Comparison of ENCODE assay signal across 14 mouse cellular contexts in genomic region chr5:77762426-77763042, GRCm38 (mm10).
DNase-seq lines count a peak whose midpoint lies in the region; ATAC-seq lines count a peak whose summit lies in the region.
"Had no signal": no experiment of that assay in that cellular context is flagged by ENCODE, and none has a peak within 500 bp of the region (broad histone marks: within the 10 kb centered on the region; RNA-seq: fewer than 3 reads in every experiment).

No protein-coding gene starts in this region.

- no peaks in the 10 kb centered on the region for H3K4me1 ChIP-seq in forebrain, embryonic 16.5 days (replicated peaks; ENCODE audit: control insufficient read depth, insufficient read depth, low read length)
- H3K4me1 ChIP-seq in forebrain, embryonic 12.5 days = no peaks in the 10 kb centered on the region
- no peaks in the 10 kb centered on the region for H3K4me1 ChIP-seq in embryonic facial prominence, embryonic 11.5 days (ENCODE audit: control insufficient read depth, insufficient read depth, low read length)
- H3K4me1 ChIP-seq in hindbrain, embryonic 16.5 days (ENCODE audit: control insufficient read depth, insufficient read depth, low read depth, low read length) = no peaks in the 10 kb centered on the region
- H3K4me1 ChIP-seq: embryonic facial prominence, embryonic 15.5 days; heart, embryonic 15.5 days; limb, embryonic 13.5 days had no signal

- H3K27ac ChIP-seq in forebrain, embryonic 16.5 days (ENCODE audit: low read length) = no peak overlapping the region
- no peak overlapping the region for H3K27ac ChIP-seq in forebrain, embryonic 12.5 days
- H3K27ac ChIP-seq in embryonic facial prominence, embryonic 11.5 days (replicated peaks; ENCODE audit: low read depth, low read length) = no peak overlapping the region
- H3K27ac ChIP-seq in hindbrain, embryonic 16.5 days (ENCODE audit: low read depth, low read length) = no peak overlapping the region
- H3K27ac ChIP-seq: embryonic facial prominence, embryonic 15.5 days; heart, embryonic 15.5 days; limb, embryonic 13.5 days had no signal

- peak; percentile 74 for ATAC-seq in forebrain, embryonic 16.5 days
- ATAC-seq in forebrain, embryonic 12.5 days (ENCODE audit: low FRiP score) = no peak
- no peak for ATAC-seq in embryonic facial prominence, embryonic 11.5 days (replicated peaks; ENCODE audit: insufficient number of reproducible peaks, low FRiP score, low TSS enrichment, low read depth)
- ATAC-seq in hindbrain, embryonic 16.5 days = 0 out of 2 replicates have a peak, but pooled peaks have one; percentile 65
- ATAC-seq: activated CD4-positive, CD25-positive, alpha-beta regulatory T cell, adult 4 months; CD4-positive, CD25-positive, alpha-beta regulatory T cell, adult 4 months had no signal

- intact Hi-C loops in left cerebral cortex, postnatal 4 days (cut with DNase I) = no loop called here
- intact Hi-C loops in left cerebral cortex, postnatal 25 days (cut with DNase I) = no loop called here

- H3K36me3 ChIP-seq in forebrain, embryonic 16.5 days (ENCODE audit: control insufficient read depth, insufficient read depth) = no peaks in the 10 kb centered on the region
- no peaks in the 10 kb centered on the region for H3K36me3 ChIP-seq in forebrain, embryonic 12.5 days (replicated peaks)
- H3K36me3 ChIP-seq in embryonic facial prominence, embryonic 11.5 days (replicated peaks; ENCODE audit: control insufficient read depth, insufficient read depth, low read depth, low read length) = no peaks in the 10 kb centered on the region
- H3K36me3 ChIP-seq in hindbrain, embryonic 16.5 days (ENCODE audit: control insufficient read depth, insufficient read depth, low read length) = no peaks in the 10 kb centered on the region
- H3K36me3 ChIP-seq: embryonic facial prominence, embryonic 15.5 days; heart, embryonic 15.5 days; limb, embryonic 13.5 days had no signal

- no peak overlapping the region for H3K4me2 ChIP-seq in forebrain, embryonic 16.5 days (ENCODE audit: low read length)
- no peak overlapping the region for H3K4me2 ChIP-seq in forebrain, embryonic 12.5 days
- H3K4me2 ChIP-seq in embryonic facial prominence, embryonic 11.5 days (ENCODE audit: low read depth, low read length) = no peak overlapping the region
- no peak overlapping the region for H3K4me2 ChIP-seq in hindbrain, embryonic 16.5 days (ENCODE audit: low read length)
- H3K4me2 ChIP-seq: embryonic facial prominence, embryonic 15.5 days; heart, embryonic 15.5 days; limb, embryonic 13.5 days had no signal

- H3K9ac ChIP-seq in forebrain, embryonic 16.5 days (replicated peaks; ENCODE audit: low read depth, low read length) = no peak overlapping the region
- no peak overlapping the region for H3K9ac ChIP-seq in forebrain, embryonic 12.5 days
- no peak overlapping the region for H3K9ac ChIP-seq in embryonic facial prominence, embryonic 11.5 days (replicated peaks; ENCODE audit: low read length)
- no peak overlapping the region for H3K9ac ChIP-seq in hindbrain, embryonic 16.5 days (ENCODE audit: low read depth, low read length)
- H3K9ac ChIP-seq: embryonic facial prominence, embryonic 15.5 days; heart, embryonic 15.5 days; limb, embryonic 13.5 days had no signal

- H3K27me3 ChIP-seq in forebrain, embryonic 16.5 days (replicated peaks; ENCODE audit: control insufficient read depth, insufficient read depth, low read length) = no peaks in the 10 kb centered on the region
- H3K27me3 ChIP-seq in forebrain, embryonic 12.5 days = no peaks in the 10 kb centered on the region
- H3K27me3 ChIP-seq in embryonic facial prominence, embryonic 11.5 days (ENCODE audit: control insufficient read depth, insufficient read depth, low read length) = no peaks in the 10 kb centered on the region
- no peaks in the 10 kb centered on the region for H3K27me3 ChIP-seq in hindbrain, embryonic 16.5 days (replicated peaks; ENCODE audit: control insufficient read depth, insufficient read depth, low read length)
- H3K27me3 ChIP-seq: embryonic facial prominence, embryonic 15.5 days; heart, embryonic 15.5 days; limb, embryonic 13.5 days had no signal

- DNase-seq in left cerebral cortex, postnatal 4 days = peak; percentile 1
- no peak for DNase-seq in left cerebral cortex, postnatal 25 days (ENCODE audit: low spot score in 2 of 2)
- DNase-seq in embryonic facial prominence, embryonic 11.5 days (ENCODE audit: low spot score) = peak; percentile 64
- DNase-seq in frontal cortex, adult 2 months (ENCODE audit: extremely low spot score in 1 of 2, low spot score in 1 of 2) = no peak
- DNase-seq: cerebellum, adult 8-10 months; right cerebral cortex, postnatal 14 days had no signal

- no peaks in the 10 kb centered on the region for H3K9me3 ChIP-seq in forebrain, embryonic 16.5 days (ENCODE audit: control insufficient read depth, low read length)
- H3K9me3 ChIP-seq in forebrain, embryonic 12.5 days = no peaks in the 10 kb centered on the region
- H3K9me3 ChIP-seq in embryonic facial prominence, embryonic 11.5 days (replicated peaks; ENCODE audit: control insufficient read depth, low read length) = no peaks in the 10 kb centered on the region
- H3K9me3 ChIP-seq in hindbrain, embryonic 16.5 days (ENCODE audit: control insufficient read depth, low read length) = no peaks in the 10 kb centered on the region
- H3K9me3 ChIP-seq: embryonic facial prominence, embryonic 15.5 days; heart, embryonic 15.5 days; limb, embryonic 13.5 days had no signal

- WGBS in forebrain, embryonic 16.5 days = 43% methylated on average over 6 of the region's 6 CpGs
- 69% methylated on average over 6 of the region's 6 CpGs for WGBS in forebrain, embryonic 12.5 days
- WGBS in embryonic facial prominence, embryonic 11.5 days = 33% methylated on average over 6 of the region's 6 CpGs
- WGBS in hindbrain, embryonic 16.5 days = 43% methylated on average over 6 of the region's 6 CpGs

- H3K4me3 ChIP-seq in forebrain, embryonic 16.5 days (replicated peaks; ENCODE audit: low read length) = no peak overlapping the region
- H3K4me3 ChIP-seq in forebrain, embryonic 12.5 days (replicated peaks) = no peak overlapping the region
- no peak overlapping the region for H3K4me3 ChIP-seq in embryonic facial prominence, embryonic 11.5 days (ENCODE audit: low read depth, low read length)
- no peak overlapping the region for H3K4me3 ChIP-seq in hindbrain, embryonic 16.5 days (ENCODE audit: low read length)
- H3K4me3 ChIP-seq: embryonic facial prominence, embryonic 15.5 days; heart, embryonic 15.5 days; limb, embryonic 13.5 days had no signal

Comparison
In these comparisons a context has a peak if more than half of its experiments do, and no peak if none do; other contexts are left out.
1. ATAC-seq: peak in forebrain, embryonic 16.5 days (single experiment) and hindbrain, embryonic 16.5 days (single experiment); none in forebrain, embryonic 12.5 days (single experiment) and embryonic facial prominence, embryonic 11.5 days (single experiment).
2. DNase-seq: peak in left cerebral cortex, postnatal 4 days (single experiment) and embryonic facial prominence, embryonic 11.5 days (single experiment); none in left cerebral cortex, postnatal 25 days (0 of 2) and frontal cortex, adult 2 months (0 of 2).